Mouse (Mus musculus): ENCODE measurements around the gene Gm49318.

DNA sequence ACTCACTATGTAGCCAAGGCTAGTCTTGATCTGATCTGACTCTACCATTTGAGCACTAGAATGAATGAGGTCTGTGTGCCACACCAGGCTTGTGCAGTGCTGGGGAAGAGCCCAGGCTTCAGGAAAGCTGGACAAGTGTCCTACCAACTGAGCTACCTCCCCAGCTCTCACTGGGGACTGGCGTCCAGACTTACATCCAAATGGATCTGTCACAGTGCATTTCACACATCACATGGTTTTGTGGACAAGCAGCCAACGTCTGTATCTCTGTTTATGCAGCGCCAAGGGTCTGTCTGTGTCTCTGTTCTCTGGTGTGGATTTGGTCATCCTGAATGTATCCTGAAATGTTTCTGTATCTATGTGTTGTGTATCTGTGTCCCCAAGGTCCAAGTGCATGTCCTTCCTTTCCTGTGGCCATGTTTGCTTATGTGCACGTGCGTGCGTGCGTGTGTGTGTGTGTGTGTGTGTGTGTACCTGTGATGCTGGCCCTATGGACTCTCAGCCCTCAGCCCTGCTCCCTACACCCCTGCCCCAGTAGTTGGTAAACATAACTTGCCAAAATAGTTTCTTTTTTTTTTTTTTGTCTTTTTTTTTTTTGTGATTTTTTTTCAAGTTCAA, 53.7 kb downstream of the Gm49318 start:
- TF ChIP-seq CTCF (IDR thresholded peaks at IDR 0.05; ENCODE audit: low read depth) = no peak
- no peak for TF ChIP-seq EP300 (IDR thresholded peaks at IDR 0.05; ENCODE audit: low read depth)
